Mouse (Mus musculus): Measurements from ENCODE around the gene Gadd45a.

DNA sequence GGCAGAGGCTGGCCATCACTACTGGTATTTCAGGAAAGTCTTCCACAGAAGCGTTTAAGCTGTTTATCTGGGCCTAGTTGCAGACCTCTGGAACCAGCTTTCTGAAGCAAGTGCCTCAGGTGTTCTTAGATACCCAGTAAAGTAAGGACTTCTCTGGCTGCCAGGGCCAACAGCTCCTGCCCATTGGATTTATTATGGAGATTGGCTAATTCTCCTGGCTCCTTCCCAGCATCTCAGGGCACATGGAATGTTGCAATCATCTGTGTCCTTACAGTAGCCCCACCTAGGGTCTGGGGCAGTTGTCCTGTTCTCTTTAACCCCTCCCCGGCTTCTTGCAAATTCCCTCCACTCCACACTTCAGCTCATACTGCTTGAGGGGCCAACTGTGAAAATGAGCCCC, 38.6 kb downstream of the Gadd45a start:
- TF ChIP-seq USF1 (IDR thresholded peaks at IDR 0.05; ENCODE audit: low read depth) (no peak), POLR2A (IDR thresholded peaks at IDR 0.05; ENCODE audit: insufficient read length, low read depth) (no peak), MAX (IDR thresholded peaks at IDR 0.05; ENCODE audit: low read depth) (no peak), CEBPB (IDR thresholded peaks at IDR 0.05; ENCODE audit: insufficient read depth, poor library complexity, severe bottlenecking) (peak; percentile 79), POLR2AphosphoS2 (IDR thresholded peaks at IDR 0.05; ENCODE audit: insufficient read length, low read depth) (no peak)

Measured in myocyte (in vitro differentiated cells).